Comparison of ENCODE assay signal across 24 mouse cellular contexts in genomic region chr5:123195500-123196000, GRCm38 (mm10). TPM values are rescaled to one million over a fixed set of nuclear protein-coding genes. Genes with fewer than 3 reads are reported as not detected.
A peak's percentile ranks its signal among the peaks of the same experiment; 100 is the strongest.
DNase-seq lines count a peak whose midpoint lies in the region; ATAC-seq and TF ChIP-seq lines count a peak whose summit lies in the region.
"Had no signal": no experiment of that assay in that cellular context is flagged by ENCODE, and none has a peak within 500 bp of the region (broad histone marks: within the 10 kb centered on the region; RNA-seq: fewer than 3 reads in every experiment).

No protein-coding gene starts in this region.

- H3K9ac ChIP-seq in liver, adult 2 months (ENCODE audit: low read depth, low read length): peak overlapping the region; percentile 68
- no peak overlapping the region for H3K9ac ChIP-seq in liver, embryonic 12.5 days
- no peak overlapping the region for H3K9ac ChIP-seq in liver, embryonic 16.5 days (ENCODE audit: low read depth, low read length)
- H3K9ac ChIP-seq in kidney, embryonic 15.5 days: no peak overlapping the region
- H3K9ac ChIP-seq: forebrain, embryonic 13.5 days; forebrain, postnatal 0 days; heart, embryonic 15.5 days had no signal

- no peak for ATAC-seq in liver, embryonic 12.5 days
- ATAC-seq in liver, embryonic 16.5 days (ENCODE audit: low read depth): no peak
- ATAC-seq in kidney, embryonic 15.5 days (replicated peaks; ENCODE audit: low FRiP score): no peak
- ATAC-seq: CD4-positive, CD25-positive, alpha-beta regulatory T cell, adult 4 months; forebrain, embryonic 13.5 days; forebrain, postnatal 0 days; hindbrain, embryonic 16.5 days had no signal

- WGBS in liver, adult 2 months: 41% methylated on average over 16 of the region's 16 CpGs
- WGBS in liver, embryonic 12.5 days (ENCODE audit: insufficient replicate concordance): 76% methylated on average over 16 of the region's 16 CpGs
- 80% methylated on average over 16 of the region's 16 CpGs for WGBS in liver, embryonic 16.5 days (ENCODE audit: insufficient replicate concordance)
- WGBS in kidney, embryonic 15.5 days: 88% methylated on average over 16 of the region's 16 CpGs

- H3K4me1 ChIP-seq in liver, adult 2 months (ENCODE audit: control insufficient read depth, insufficient read depth, low read length): peaks cover 44% of the 10 kb centered on the region
- H3K4me1 ChIP-seq in liver, embryonic 12.5 days: peaks cover 67% of the 10 kb centered on the region
- H3K4me1 ChIP-seq in liver, embryonic 16.5 days (ENCODE audit: control insufficient read depth, low read depth, low read length): peaks cover 55% of the 10 kb centered on the region
- no peaks in the 10 kb centered on the region for H3K4me1 ChIP-seq in kidney, embryonic 15.5 days
- H3K4me1 ChIP-seq: embryonic facial prominence, embryonic 10.5 days; forebrain, embryonic 13.5 days; heart, embryonic 15.5 days had no signal

- no peak for TF ChIP-seq CTCF in liver, adult 2 months (IDR thresholded peaks at IDR 0.05; ENCODE audit: low read depth, low read length)

- H3K4me2 ChIP-seq in liver, embryonic 12.5 days: peak overlapping the region; percentile 21; the same call in 1 of the 2 replicates
- no peak overlapping the region; the same call in 1 of the 2 replicates for H3K4me2 ChIP-seq in liver, embryonic 16.5 days (ENCODE audit: low read depth, low read length)
- H3K4me2 ChIP-seq in kidney, embryonic 15.5 days: no peak overlapping the region
- H3K4me2 ChIP-seq: forebrain, embryonic 13.5 days; heart, embryonic 15.5 days had no signal

- TF ChIP-seq POLR2A in liver, adult 2 months (IDR thresholded peaks at IDR 0.05; ENCODE audit: extremely low read depth, insufficient read depth, low read length): no peak

- peak; percentile 63 for DNase-seq in heart, adult 11 months
- DNase-seq in heart, postnatal 4 days: no peak
- peak; percentile 94 for DNase-seq in liver, adult 2 months (ENCODE audit: extremely low read depth, low read depth, low spot score)
- DNase-seq in liver: no peak
- DNase-seq in spleen, postnatal 14 days (ENCODE audit: low spot score in 2 of 2): no peak
- DNase-seq: adrenal gland, postnatal 14 days; B cell, adult 2 months; cerebellum, adult 2 months; cerebellum, postnatal 10 days; forebrain, postnatal 0 days; gastrocnemius, postnatal 14 days; heart, postnatal 14 days had no signal

- H3K4me3 ChIP-seq in liver, adult 2 months (ENCODE audit: insufficient read depth, low read depth, low read length): peak overlapping the region; percentile 14; the same call in 1 of the 2 replicates
- H3K4me3 ChIP-seq in liver, embryonic 12.5 days: no peak overlapping the region
- no peak overlapping the region for H3K4me3 ChIP-seq in liver, embryonic 16.5 days (ENCODE audit: low read depth, low read length)
- no peak overlapping the region for H3K4me3 ChIP-seq in kidney, embryonic 15.5 days (replicated peaks)
- H3K4me3 ChIP-seq: embryonic facial prominence, embryonic 10.5 days; forebrain, embryonic 13.5 days; heart, embryonic 15.5 days had no signal

- peak overlapping the region; percentile 98 for H3K27ac ChIP-seq in liver, adult 2 months (replicated peaks; ENCODE audit: insufficient read depth, low read depth, low read length)
- peak overlapping the region; percentile 73 for H3K27ac ChIP-seq in liver, embryonic 12.5 days
- peak overlapping the region; percentile 93 for H3K27ac ChIP-seq in liver, embryonic 16.5 days (ENCODE audit: low read length)
- no peak overlapping the region for H3K27ac ChIP-seq in kidney, embryonic 15.5 days
- H3K27ac ChIP-seq: embryonic facial prominence, embryonic 10.5 days; forebrain, embryonic 13.5 days; heart, embryonic 15.5 days had no signal

- no peaks in the 10 kb centered on the region for H3K27me3 ChIP-seq in liver, adult 2 months (ENCODE audit: control insufficient read depth, insufficient read depth, low read length)
- H3K27me3 ChIP-seq in liver, embryonic 12.5 days (replicated peaks): no peaks in the 10 kb centered on the region
- no peaks in the 10 kb centered on the region for H3K27me3 ChIP-seq in liver, embryonic 16.5 days (ENCODE audit: control insufficient read depth, insufficient read depth, low read depth, low read length)
- H3K27me3 ChIP-seq in kidney, embryonic 15.5 days: no peaks in the 10 kb centered on the region
- H3K27me3 ChIP-seq: forebrain, embryonic 13.5 days; heart, embryonic 15.5 days had no signal

- no peaks in the 10 kb centered on the region for H3K9me3 ChIP-seq in liver, embryonic 12.5 days (replicated peaks)
- no peaks in the 10 kb centered on the region for H3K9me3 ChIP-seq in liver, embryonic 16.5 days (replicated peaks; ENCODE audit: control insufficient read depth, low read length)
- no peaks in the 10 kb centered on the region for H3K9me3 ChIP-seq in kidney, embryonic 15.5 days (replicated peaks)
- H3K9me3 ChIP-seq: embryonic facial prominence, embryonic 10.5 days; forebrain, embryonic 13.5 days; heart, embryonic 15.5 days had no signal

- no peaks in the 10 kb centered on the region for H3K79me2 ChIP-seq in liver, adult 2 months (ENCODE audit: control insufficient read depth, insufficient read depth, low read length)

- no peaks in the 10 kb centered on the region for H3K36me3 ChIP-seq in liver, adult 2 months (ENCODE audit: control insufficient read depth, insufficient read depth, low read length)
- no peaks in the 10 kb centered on the region for H3K36me3 ChIP-seq in liver, embryonic 12.5 days
- no peaks in the 10 kb centered on the region for H3K36me3 ChIP-seq in liver, embryonic 16.5 days (ENCODE audit: control insufficient read depth, insufficient read depth)
- no peaks in the 10 kb centered on the region for H3K36me3 ChIP-seq in kidney, embryonic 15.5 days
- H3K36me3 ChIP-seq: embryonic facial prominence, embryonic 10.5 days; heart, embryonic 15.5 days had no signal

RNA-seq across cellular contexts. Expression of gene Hpd, which starts 13.0 kb away (rescaled TPM):
- not detected for total RNA-seq in heart, postnatal 4 days (2021)
- total RNA-seq in liver, adult 2 months (2014; rRNA removed): 3,614 and 3,656 TPM in 2 replicates
- 3,813 and 5,374 TPM in 2 replicates for polyA plus RNA-seq in liver, adult 2 months (2012; rRNA removed)
- 5.9 and 6.1 TPM in 2 replicates for polyA plus RNA-seq in liver, embryonic 12.5 days (2016; fragmentation: Nextera tagmentation; extraction: Ambion mirVana)
- 110 and 129 TPM in 2 replicates for polyA plus RNA-seq in liver, embryonic 16.5 days (2015; fragmentation: Nextera tagmentation; extraction: Ambion mirVana)
- polyA plus RNA-seq in kidney, embryonic 15.5 days (2015; fragmentation: Nextera tagmentation; extraction: Ambion mirVana): 0.99 and 1.5 TPM in 2 replicates
- total RNA-seq: forebrain, postnatal 0 days; gastrocnemius, postnatal 14 days; granulocyte monocyte progenitor cell, adult 5-6 weeks; MEL had no signal
- polyA plus RNA-seq: CD4-positive, CD25-positive, alpha-beta regulatory T cell, adult 4 months; cerebellum, adult 2 months; embryonic facial prominence, embryonic 10.5 days; embryonic facial prominence, embryonic 14.5 days; forebrain, embryonic 13.5 days; forebrain, postnatal 0 days; heart, embryonic 15.5 days; hindbrain, embryonic 11.5 days; hindbrain, embryonic 16.5 days had no signal

RNA-seq across cellular contexts. Expression of gene Psmd9, which starts 26.3 kb away (rescaled TPM):
- total RNA-seq in heart, postnatal 4 days (2021): 10 to 100 TPM; 22.8 to 24.8 TPM
- total RNA-seq in liver, adult 2 months (2014; rRNA removed): 29.8 and 39.8 TPM in 2 replicates
- polyA plus RNA-seq in liver, adult 2 months (2012; rRNA removed): 26.4 and 28.5 TPM in 2 replicates
- polyA plus RNA-seq in liver, embryonic 12.5 days (2016; fragmentation: Nextera tagmentation; extraction: Ambion mirVana): 77.4 and 77.8 TPM in 2 replicates
- polyA plus RNA-seq in liver, embryonic 16.5 days (2015; fragmentation: Nextera tagmentation; extraction: Ambion mirVana): 63.8 and 73.2 TPM in 2 replicates
- 82.5 and 90.5 TPM in 2 replicates for polyA plus RNA-seq in kidney, embryonic 15.5 days (2015; fragmentation: Nextera tagmentation; extraction: Ambion mirVana)

RNA-seq across cellular contexts. Expression of gene Setd1b, which starts 53.6 kb away (rescaled TPM):
- total RNA-seq in heart, postnatal 4 days (2021): 10 to 100 TPM; 22.2 to 23.0 TPM
- total RNA-seq in liver, adult 2 months (2014; rRNA removed): 1.8 and 3.8 TPM in 2 replicates
- 6.0 and 7.2 TPM in 2 replicates for polyA plus RNA-seq in liver, adult 2 months (2012; rRNA removed)
- 6.0 and 6.1 TPM in 2 replicates for polyA plus RNA-seq in liver, embryonic 12.5 days (2016; fragmentation: Nextera tagmentation; extraction: Ambion mirVana)
- 3.5 and 4.1 TPM in 2 replicates for polyA plus RNA-seq in liver, embryonic 16.5 days (2015; fragmentation: Nextera tagmentation; extraction: Ambion mirVana)
- 11.0 and 11.1 TPM in 2 replicates for polyA plus RNA-seq in kidney, embryonic 15.5 days (2015; fragmentation: Nextera tagmentation; extraction: Ambion mirVana)

RNA-seq across cellular contexts. Expression of gene Wdr66, which starts 56.4 kb away (rescaled TPM):
- 1 to 10 TPM; 2.2 to 3.3 TPM for total RNA-seq in heart, postnatal 4 days (2021)
- total RNA-seq in liver, adult 2 months (2014; rRNA removed): 0.37 and 0.60 TPM in 2 replicates
- 0.35 and 0.60 TPM in 2 replicates for polyA plus RNA-seq in liver, adult 2 months (2012; rRNA removed)
- 0.10 and 0.29 TPM in 2 replicates for polyA plus RNA-seq in liver, embryonic 12.5 days (2016; fragmentation: Nextera tagmentation; extraction: Ambion mirVana)
- polyA plus RNA-seq in liver, embryonic 16.5 days (2015; fragmentation: Nextera tagmentation; extraction: Ambion mirVana): 0.08 and 0.11 TPM in 2 replicates
- 1.5 and 1.7 TPM in 2 replicates for polyA plus RNA-seq in kidney, embryonic 15.5 days (2015; fragmentation: Nextera tagmentation; extraction: Ambion mirVana)

Comparison
In these comparisons a context has a peak if more than half of its experiments do, and no peak if none do; other contexts are left out.
1. DNase-seq: peak in heart, adult 11 months (single experiment) and liver, adult 2 months (single experiment); none in heart, postnatal 4 days (single experiment), liver (single experiment) and spleen, postnatal 14 days (0 of 2).
2. RNA of gene Hpd, which starts 13.0 kb away (polyA plus RNA-seq): 3,813 to 5,374 TPM in liver, adult 2 months; 110 to 129 TPM in liver, embryonic 16.5 days, 5.9 to 6.1 TPM in liver, embryonic 12.5 days and 0.99 to 1.5 TPM in kidney, embryonic 15.5 days; every median in the first group is over 10 times any median in the second.